ENCODE assay signal across 8 mouse cellular contexts in the genomic region with DNA sequence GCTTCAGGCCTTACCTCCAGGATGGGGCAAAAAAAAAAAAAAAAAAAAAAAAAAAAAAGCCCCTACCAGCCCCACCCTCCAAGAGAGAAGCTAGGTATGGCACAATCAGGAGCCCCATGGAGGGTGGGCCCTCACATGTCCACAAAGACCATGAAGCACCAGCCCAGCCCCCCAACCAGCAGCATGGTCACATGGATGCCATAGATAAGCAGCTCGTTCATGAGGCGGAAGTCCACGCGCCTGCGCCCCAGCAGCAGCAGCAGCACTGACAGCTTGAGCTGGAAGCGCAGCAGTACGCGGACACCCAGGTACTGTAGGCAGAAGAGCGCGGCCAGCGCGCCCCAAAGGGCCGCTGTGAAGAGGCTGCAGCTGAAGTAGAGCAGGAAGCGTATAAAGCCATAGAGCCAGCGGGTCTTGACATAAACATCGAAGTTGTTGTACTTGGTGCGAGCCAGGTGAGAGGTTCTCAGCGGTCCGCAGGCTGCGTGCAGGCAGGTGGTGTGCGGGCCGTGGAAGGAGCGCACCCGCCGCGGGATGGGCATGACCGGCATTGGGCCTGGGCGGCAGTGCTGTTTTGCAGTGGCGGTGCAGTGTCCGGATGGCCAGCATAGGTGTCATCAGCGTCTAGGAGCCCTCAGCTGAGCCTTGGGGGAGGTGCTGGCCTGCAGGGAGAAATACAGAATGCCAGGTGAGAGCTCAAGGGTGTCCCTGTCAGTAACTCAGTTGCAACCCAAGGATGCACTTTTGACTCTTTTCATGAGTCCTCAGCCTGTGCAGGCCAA. TPM values are rescaled to one million over a fixed set of nuclear protein-coding genes. Genes with fewer than 3 reads are reported as not detected.
DNase-seq lines count a peak whose midpoint lies in the region; ATAC-seq and TF ChIP-seq lines count a peak whose summit lies in the region.

No protein-coding gene starts in this region.

- no peak overlapping the region; the same call in 1 of the 2 replicates for H3K4me2 ChIP-seq in forebrain, embryonic 16.5 days (ENCODE audit: low read length)
- H3K4me2 ChIP-seq in hindbrain, embryonic 11.5 days (replicated peaks; ENCODE audit: low read depth, low read length), result peak overlapping the region; percentile 14; the same call in 1 of the 2 replicates
- H3K4me2 ChIP-seq in liver, embryonic 13.5 days, result peak overlapping the region; percentile 94

- TF ChIP-seq CTCF in G1E (IDR thresholded peaks at IDR 0.05; ENCODE audit: low read depth, low read length), result no peak

- H3K9me3 ChIP-seq in forebrain, embryonic 10.5 days, result no peaks in the 10 kb centered on the region
- no peaks in the 10 kb centered on the region for H3K9me3 ChIP-seq in forebrain, embryonic 16.5 days (ENCODE audit: control insufficient read depth, low read length)
- H3K9me3 ChIP-seq in G1E (replicated peaks), result no peaks in the 10 kb centered on the region
- no peaks in the 10 kb centered on the region for H3K9me3 ChIP-seq in hindbrain, embryonic 11.5 days (ENCODE audit: control insufficient read depth, low read length)
- H3K9me3 ChIP-seq in liver, embryonic 13.5 days (replicated peaks), result no peaks in the 10 kb centered on the region

- WGBS in forebrain, embryonic 10.5 days, result 81% methylated on average over 31 of the region's 31 CpGs
- 85% methylated on average over 31 of the region's 31 CpGs for WGBS in forebrain, embryonic 16.5 days
- WGBS in hindbrain, embryonic 11.5 days, result 78% methylated on average over 31 of the region's 31 CpGs
- WGBS in liver, embryonic 13.5 days (ENCODE audit: insufficient replicate concordance), result 38% methylated on average over 31 of the region's 31 CpGs

- no peak for ATAC-seq in forebrain, embryonic 16.5 days
- peak; percentile 69 for ATAC-seq in G1E (ENCODE audit: extremely low read depth, insufficient number of reproducible peaks, low FRiP score, poor library complexity, severe bottlenecking)
- ATAC-seq in hindbrain, embryonic 11.5 days (ENCODE audit: low FRiP score), result no peak
- ATAC-seq in liver, embryonic 13.5 days (ENCODE audit: low read depth), result peak; percentile 58

- peak overlapping the region; percentile 74 for H3K4me3 ChIP-seq in forebrain, embryonic 10.5 days
- no peak overlapping the region for H3K4me3 ChIP-seq in forebrain, embryonic 16.5 days (replicated peaks; ENCODE audit: low read length)
- peak overlapping the region; percentile 98 for H3K4me3 ChIP-seq in G1E (ENCODE audit: low read depth, low read length)
- no peak overlapping the region for H3K4me3 ChIP-seq in hindbrain, embryonic 11.5 days (ENCODE audit: low read depth, low read length)
- H3K4me3 ChIP-seq in liver, embryonic 13.5 days (replicated peaks), result peak overlapping the region; percentile 91

- H3K36me3 ChIP-seq in forebrain, embryonic 10.5 days (replicated peaks), result peaks cover 32% of the 10 kb centered on the region
- H3K36me3 ChIP-seq in forebrain, embryonic 16.5 days (ENCODE audit: control insufficient read depth, insufficient read depth), result no peaks in the 10 kb centered on the region; the same call in 1 of the 2 replicates
- peaks cover 77% of the 10 kb centered on the region for H3K36me3 ChIP-seq in G1E (replicated peaks)
- H3K36me3 ChIP-seq in hindbrain, embryonic 11.5 days (ENCODE audit: control insufficient read depth, insufficient read depth, low read length), result peaks cover 2% of the 10 kb centered on the region; the same call in 1 of the 2 replicates
- peaks cover 30% of the 10 kb centered on the region for H3K36me3 ChIP-seq in liver, embryonic 13.5 days

- peaks cover 47% of the 10 kb centered on the region for H3K4me1 ChIP-seq in forebrain, embryonic 10.5 days
- H3K4me1 ChIP-seq in forebrain, embryonic 16.5 days (replicated peaks; ENCODE audit: control insufficient read depth, insufficient read depth, low read length), result peaks cover 22% of the 10 kb centered on the region
- H3K4me1 ChIP-seq in G1E (ENCODE audit: insufficient read depth, low read depth, low read length), result peaks cover 75% of the 10 kb centered on the region
- H3K4me1 ChIP-seq in hindbrain, embryonic 11.5 days (replicated peaks; ENCODE audit: control insufficient read depth, insufficient read depth, low read length), result peaks cover 11% of the 10 kb centered on the region; the same call in 1 of the 2 replicates
- H3K4me1 ChIP-seq in liver, embryonic 13.5 days (replicated peaks), result peaks cover 68% of the 10 kb centered on the region

- no peak for DNase-seq in forebrain, embryonic 10.5 days (ENCODE audit: extremely low spot score, low spot score)
- peak; percentile 70 for DNase-seq in G1E (ENCODE audit: low spot score)
- no peak for DNase-seq in hindbrain, embryonic 11.5 days (ENCODE audit: low spot score)
- DNase-seq in liver, embryonic 13.5 days, result peak; percentile 82
- peak; percentile 17 for DNase-seq in thymus, postnatal 14 days
- no peak for DNase-seq in left cerebral cortex, adult 11 months (ENCODE audit: low spot score)
- no peak for DNase-seq in urinary bladder, postnatal 36 days (ENCODE audit: low spot score in 2 of 2)

- peak overlapping the region; percentile 98 for H3K27ac ChIP-seq in forebrain, embryonic 10.5 days
- H3K27ac ChIP-seq in forebrain, embryonic 16.5 days (ENCODE audit: low read length), result no peak overlapping the region
- H3K27ac ChIP-seq in hindbrain, embryonic 11.5 days (ENCODE audit: low read depth, low read length), result no peak overlapping the region
- peak overlapping the region; percentile 93 for H3K27ac ChIP-seq in liver, embryonic 13.5 days

- H3K9ac ChIP-seq in forebrain, embryonic 16.5 days (replicated peaks; ENCODE audit: low read depth, low read length), result no peak overlapping the region
- H3K9ac ChIP-seq in hindbrain, embryonic 11.5 days (ENCODE audit: low read depth, low read length), result no peak overlapping the region
- peak overlapping the region; percentile 95 for H3K9ac ChIP-seq in liver, embryonic 13.5 days

- no peaks in the 10 kb centered on the region for H3K27me3 ChIP-seq in forebrain, embryonic 10.5 days (ENCODE audit: poor library complexity, severe bottlenecking)
- no peaks in the 10 kb centered on the region for H3K27me3 ChIP-seq in forebrain, embryonic 16.5 days (replicated peaks; ENCODE audit: control insufficient read depth, insufficient read depth, low read length)
- H3K27me3 ChIP-seq in G1E (ENCODE audit: insufficient read depth, low read length), result no peaks in the 10 kb centered on the region
- H3K27me3 ChIP-seq in hindbrain, embryonic 11.5 days (ENCODE audit: control insufficient read depth, insufficient read depth, low read length), result no peaks in the 10 kb centered on the region
- H3K27me3 ChIP-seq in liver, embryonic 13.5 days, result no peaks in the 10 kb centered on the region

RNA-seq across cellular contexts. Expression of a gene that starts 15.4 kb away (rescaled TPM):
- 4.9 and 5.8 TPM in 2 replicates for polyA plus RNA-seq in forebrain, embryonic 10.5 days (2016; fragmentation: Nextera tagmentation; extraction: Ambion mirVana)
- polyA plus RNA-seq in forebrain, embryonic 16.5 days (2015; fragmentation: Nextera tagmentation; extraction: Ambion mirVana), result 13.3 and 16.1 TPM in 2 replicates
- total RNA-seq in G1E (2014; fragmentation: Nextera tagmentation) (2.0 and 5.1 TPM in 2 replicates), G1E (2017) (2.4 and 2.6 TPM in 2 replicates)
- 4.3 and 7.4 TPM in 2 replicates for polyA plus RNA-seq in G1E (2012)
- polyA plus RNA-seq in hindbrain, embryonic 11.5 days (2014; fragmentation: Nextera tagmentation; extraction: Ambion mirVana), result 5.7 and 7.2 TPM in 2 replicates
- polyA plus RNA-seq in liver, embryonic 13.5 days (2015; fragmentation: Nextera tagmentation; extraction: Ambion mirVana), result 2.5 and 3.6 TPM in 2 replicates

Comparison
In these comparisons a context has a peak if more than half of its experiments do, and no peak if none do; other contexts are left out.
1. H3K27ac ChIP-seq: peak in forebrain, embryonic 10.5 days (single experiment) and liver, embryonic 13.5 days (single experiment); none in forebrain, embryonic 16.5 days (single experiment) and hindbrain, embryonic 11.5 days (single experiment).
2. H3K4me3 ChIP-seq: peak in forebrain, embryonic 10.5 days (single experiment), G1E (single experiment) and liver, embryonic 13.5 days (single experiment); none in forebrain, embryonic 16.5 days (single experiment) and hindbrain, embryonic 11.5 days (single experiment).
3. DNase-seq: peak in G1E (single experiment), liver, embryonic 13.5 days (single experiment) and thymus, postnatal 14 days (single experiment); none in forebrain, embryonic 10.5 days (single experiment), hindbrain, embryonic 11.5 days (single experiment), left cerebral cortex, adult 11 months (single experiment) and urinary bladder, postnatal 36 days (0 of 2).
4. ATAC-seq: peak in G1E (single experiment) and liver, embryonic 13.5 days (single experiment); none in forebrain, embryonic 16.5 days (single experiment) and hindbrain, embryonic 11.5 days (single experiment).